Mouse (Mus musculus): ENCODE data around the gene Il5. TPM values are rescaled to one million over a fixed set of nuclear protein-coding genes. Genes with fewer than 3 reads are reported as not detected.

Il5 gene
- not detected in 2 replicates for polyA plus RNA-seq (2016; fragmentation: Nextera tagmentation; extraction: Ambion mirVana)

DNA sequence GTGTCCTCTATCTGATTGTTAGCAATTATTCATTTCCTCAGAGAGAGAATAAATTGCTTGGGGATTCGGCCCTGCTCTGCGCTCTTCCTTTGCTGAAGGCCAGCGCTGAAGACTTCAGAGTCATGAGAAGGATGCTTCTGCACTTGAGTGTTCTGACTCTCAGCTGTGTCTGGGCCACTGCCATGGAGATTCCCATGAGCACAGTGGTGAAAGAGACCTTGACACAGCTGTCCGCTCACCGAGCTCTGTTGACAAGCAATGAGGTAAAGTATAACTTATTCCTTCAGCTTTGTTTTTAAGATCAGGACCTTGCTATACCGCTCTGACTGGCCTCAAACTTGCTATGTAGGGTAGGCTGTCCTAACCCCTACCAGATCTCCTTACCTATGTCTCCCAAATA, at the start of gene Il5:
Gene Il5 (plus strand): TSS at position 80 of the 400 bp plus-strand sequence.
- Histone ChIP-seq H3K27me3 (no peaks in the 10 kb centered on the region), H3K4me3 (no peak within 1 kb of the TSS), H3K27ac (no peak within 1 kb of the TSS), H3K36me3 (no peaks in the 10 kb centered on the region), H3K4me1 (no peaks in the 10 kb centered on the region), H3K9me3 (replicated peaks) (no peaks in the 10 kb centered on the region), H3K4me2 (replicated peaks) (no peak within 1 kb of the TSS), H3K9ac (no peak within 1 kb of the TSS)
- no peak for ATAC-seq (ENCODE audit: low FRiP score)
- WGBS, result 85% methylated on average over 6 of the region's 6 CpGs

DNA sequence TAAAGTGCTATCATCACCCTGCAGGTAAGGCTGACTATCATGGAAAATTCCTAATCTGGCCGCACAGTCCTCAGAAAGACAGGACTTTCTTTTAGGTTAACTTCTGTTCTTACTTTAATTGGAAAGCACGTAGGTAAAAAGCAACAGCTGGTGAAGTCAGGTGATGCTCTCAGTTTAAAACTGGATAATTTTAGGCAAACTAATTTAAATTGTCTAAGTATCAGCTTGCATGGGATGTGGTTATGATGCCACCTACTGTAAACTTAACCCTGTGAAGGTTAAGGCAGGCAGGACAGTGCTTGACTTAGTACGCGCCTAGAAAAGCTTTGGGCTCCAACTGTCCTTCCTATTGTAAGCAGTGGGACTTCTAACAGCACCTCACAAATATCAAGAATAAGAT, 49.2 kb upstream of the Il5 start:
- no peaks in the 10 kb centered on the region for H3K9me3 ChIP-seq (replicated peaks)
- H3K4me2 ChIP-seq (replicated peaks), result no peak overlapping the region
- no peak overlapping the region for H3K9ac ChIP-seq
- peaks cover 28% of the 10 kb centered on the region for H3K36me3 ChIP-seq
- H3K27me3 ChIP-seq, result no peaks in the 10 kb centered on the region
- H3K27ac ChIP-seq, result no peak overlapping the region
- 95% methylated on average over 4 of the region's 4 CpGs for WGBS
- H3K4me1 ChIP-seq, result no peaks in the 10 kb centered on the region
- no peak overlapping the region for H3K4me3 ChIP-seq
- ATAC-seq (ENCODE audit: low FRiP score), result no peak

DNA sequence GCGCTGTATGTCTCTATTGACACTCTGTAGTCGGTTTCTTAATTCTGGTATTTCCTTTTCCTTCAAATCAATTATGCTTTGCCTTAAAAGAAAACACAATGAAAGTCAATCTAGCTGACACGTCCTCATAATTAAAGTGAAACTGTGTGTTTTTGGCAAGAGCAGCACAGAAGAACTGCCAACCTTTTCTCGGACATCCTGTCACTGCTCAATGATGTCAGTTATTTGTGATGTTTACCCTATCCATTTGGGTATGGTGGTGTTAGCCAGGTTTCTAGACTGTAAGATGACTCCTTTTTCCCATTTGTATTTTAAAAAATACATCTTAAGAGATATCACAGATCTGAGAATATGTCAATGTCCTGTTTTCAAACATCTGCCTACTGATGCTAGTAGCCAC, 40.5 kb upstream of the Il5 start:
- Histone ChIP-seq H3K27me3 (no peaks in the 10 kb centered on the region), H3K4me2 (replicated peaks) (no peak overlapping the region), H3K9me3 (replicated peaks) (no peaks in the 10 kb centered on the region), H3K4me1 (no peaks in the 10 kb centered on the region), H3K27ac (no peak overlapping the region), H3K36me3 (peaks cover 34% of the 10 kb centered on the region), H3K9ac (no peak overlapping the region), H3K4me3 (no peak overlapping the region)
- 90% methylated on average over 4 of the region's 4 CpGs for WGBS
- no peak for ATAC-seq (ENCODE audit: low FRiP score)

DNA sequence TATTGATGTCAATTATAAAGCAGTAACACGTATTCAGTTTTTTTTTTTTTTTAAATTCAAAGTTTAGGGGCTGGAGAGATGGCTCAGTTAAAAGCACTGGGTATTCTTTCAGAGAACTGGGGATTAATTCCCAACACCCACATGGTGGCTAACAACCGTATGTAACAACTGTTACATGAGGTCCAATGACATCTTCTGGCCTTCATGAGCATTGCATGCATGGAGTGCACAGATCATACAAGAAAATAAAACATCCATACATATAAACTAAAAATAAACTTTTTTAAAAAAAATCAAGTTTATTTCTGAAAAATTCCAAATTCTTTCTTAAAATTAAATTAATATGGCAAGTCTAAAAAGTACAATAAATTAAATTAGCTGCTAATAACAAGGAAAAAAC, 38.9 kb upstream of the Il5 start:
- Histone ChIP-seq H3K27me3 (no peaks in the 10 kb centered on the region), H3K4me3 (no peak overlapping the region), H3K9ac (no peak overlapping the region), H3K4me1 (no peaks in the 10 kb centered on the region), H3K27ac (no peak overlapping the region), H3K4me2 (replicated peaks) (no peak overlapping the region), H3K36me3 (peaks cover 34% of the 10 kb centered on the region), H3K9me3 (replicated peaks) (no peaks in the 10 kb centered on the region)
- 91% methylated on average over 2 of the region's 2 CpGs for WGBS
- ATAC-seq (ENCODE audit: low FRiP score), result no peak

DNA sequence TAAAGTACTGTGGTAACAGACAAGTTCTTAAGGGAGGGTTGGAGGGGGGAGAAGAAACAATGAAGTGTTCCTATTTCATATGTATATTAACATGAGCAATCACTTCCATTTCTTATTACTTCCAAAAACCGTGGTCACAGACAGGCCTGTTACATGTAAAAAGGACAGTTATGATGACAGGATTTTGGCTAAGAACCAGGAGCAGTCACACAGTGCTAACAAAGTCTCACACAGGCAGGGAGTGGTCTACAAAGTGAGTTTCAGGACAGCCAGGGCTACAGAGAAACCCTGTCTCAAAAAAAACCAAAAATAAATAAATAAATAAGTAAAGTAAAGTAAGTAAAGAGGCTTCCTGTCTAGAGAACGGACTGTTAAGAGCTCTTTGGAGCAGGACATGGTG, 38.4 kb upstream of the Il5 start:
- WGBS, result 90% methylated on average over 2 of the region's 2 CpGs
- H3K27ac ChIP-seq, result no peak overlapping the region
- H3K9ac ChIP-seq, result no peak overlapping the region
- H3K36me3 ChIP-seq, result peaks cover 34% of the 10 kb centered on the region
- no peaks in the 10 kb centered on the region for H3K4me1 ChIP-seq
- no peaks in the 10 kb centered on the region for H3K27me3 ChIP-seq
- no peak overlapping the region for H3K4me3 ChIP-seq
- no peak overlapping the region for H3K4me2 ChIP-seq (replicated peaks)
- no peaks in the 10 kb centered on the region for H3K9me3 ChIP-seq (replicated peaks)
- ATAC-seq (ENCODE audit: low FRiP score), result no peak

DNA sequence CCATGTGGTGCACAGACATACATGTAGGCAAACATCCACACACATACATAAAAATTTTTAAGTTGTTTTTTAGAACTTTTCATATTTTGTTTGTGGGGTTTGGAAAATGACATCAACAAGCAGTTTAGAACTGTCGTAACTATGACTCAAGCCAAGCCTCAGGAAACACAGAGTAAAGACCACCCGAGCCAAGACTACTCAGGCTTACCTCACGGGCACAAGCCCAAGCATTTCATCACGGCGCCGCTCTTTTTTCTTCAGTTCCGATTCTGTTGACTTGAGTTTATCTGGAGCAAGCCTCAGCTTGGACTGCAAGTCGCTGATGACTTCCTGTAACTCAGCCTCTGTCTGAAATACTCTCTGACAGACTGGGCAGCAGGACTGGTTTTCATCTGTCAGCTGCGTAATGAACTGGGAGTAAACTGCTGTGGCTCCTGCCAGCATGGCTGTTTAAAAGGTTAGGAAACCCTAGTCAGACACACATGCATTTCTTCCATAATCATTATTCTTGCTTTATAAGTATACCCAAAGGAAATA, 37.5 kb upstream of the Il5 start:
- Histone ChIP-seq H3K36me3 (peaks cover 34% of the 10 kb centered on the region), H3K4me2 (replicated peaks) (no peak overlapping the region)

DNA sequence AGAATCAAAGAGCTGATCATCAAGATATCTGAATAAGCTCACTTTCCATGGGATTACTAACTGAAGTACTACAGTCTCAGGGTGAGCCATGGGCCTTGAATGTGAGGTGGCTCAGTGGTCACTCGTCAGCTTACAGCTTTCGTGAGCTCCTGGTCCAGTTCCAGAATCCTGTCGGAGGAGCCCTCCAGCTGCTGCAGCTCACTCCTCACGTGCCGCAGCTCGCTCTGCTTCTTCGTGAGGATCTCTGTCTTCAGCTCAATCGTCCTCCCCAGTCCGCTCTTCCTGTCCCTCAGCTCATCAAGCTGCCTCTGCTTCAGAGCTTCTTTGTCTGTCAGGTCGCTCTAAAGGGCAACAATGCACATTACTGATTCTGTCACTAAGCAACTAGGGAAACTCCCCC, 28.6 kb upstream of the Il5 start:
- 40% methylated on average over 10 of the region's 10 CpGs for WGBS
- Histone ChIP-seq H3K4me1 (peaks cover 4% of the 10 kb centered on the region; the same call in 1 of the 2 replicates), H3K9me3 (replicated peaks) (no peaks in the 10 kb centered on the region), H3K4me2 (replicated peaks) (peak overlapping the region; percentile 30; the same call in 1 of the 2 replicates), H3K27ac (no peak overlapping the region), H3K27me3 (no peaks in the 10 kb centered on the region), H3K4me3 (no peak overlapping the region), H3K9ac (no peak overlapping the region), H3K36me3 (peaks cover 13% of the 10 kb centered on the region; the same call in 1 of the 2 replicates)
- no peak for ATAC-seq (ENCODE audit: low FRiP score)

More for the DNA sequence above, 37.5 kb upstream of the Il5 start:
- Histone ChIP-seq H3K27me3 (no peaks in the 10 kb centered on the region), H3K9ac (no peak overlapping the region), H3K27ac (no peak overlapping the region), H3K4me3 (no peak overlapping the region), H3K4me1 (no peaks in the 10 kb centered on the region), H3K9me3 (replicated peaks) (no peaks in the 10 kb centered on the region)
- WGBS, result 93% methylated on average over 9 of the region's 9 CpGs
- ATAC-seq (ENCODE audit: low FRiP score), result no peak

DNA sequence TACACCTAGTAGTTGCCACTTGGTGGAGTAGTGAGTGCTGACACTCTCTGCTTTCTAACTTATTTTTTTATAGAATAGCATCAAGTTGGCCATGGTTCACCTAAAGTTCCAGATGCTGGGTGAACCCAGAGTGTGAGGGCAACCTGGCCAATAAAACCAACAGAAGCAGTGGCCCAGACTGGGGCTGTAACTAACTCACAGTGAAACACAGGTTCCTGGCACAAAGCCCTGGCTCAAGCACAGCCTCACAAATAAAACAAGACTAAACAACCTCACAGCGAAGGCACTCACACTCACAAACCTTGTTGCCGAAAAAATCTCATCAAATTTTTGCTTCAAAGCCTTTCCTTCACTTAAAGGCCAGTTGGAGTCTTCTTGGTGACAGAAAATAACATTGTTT, 22.1 kb upstream of the Il5 start:
- Histone ChIP-seq H3K4me1 (no peaks in the 10 kb centered on the region), H3K36me3 (peaks cover 22% of the 10 kb centered on the region), H3K9ac (no peak overlapping the region), H3K4me3 (no peak overlapping the region), H3K27ac (no peak overlapping the region), H3K9me3 (replicated peaks) (no peaks in the 10 kb centered on the region), H3K27me3 (no peaks in the 10 kb centered on the region), H3K4me2 (replicated peaks) (no peak overlapping the region)
- ATAC-seq (ENCODE audit: low FRiP score), result no peak
- WGBS, result 90% methylated on average over 2 of the region's 2 CpGs

DNA sequence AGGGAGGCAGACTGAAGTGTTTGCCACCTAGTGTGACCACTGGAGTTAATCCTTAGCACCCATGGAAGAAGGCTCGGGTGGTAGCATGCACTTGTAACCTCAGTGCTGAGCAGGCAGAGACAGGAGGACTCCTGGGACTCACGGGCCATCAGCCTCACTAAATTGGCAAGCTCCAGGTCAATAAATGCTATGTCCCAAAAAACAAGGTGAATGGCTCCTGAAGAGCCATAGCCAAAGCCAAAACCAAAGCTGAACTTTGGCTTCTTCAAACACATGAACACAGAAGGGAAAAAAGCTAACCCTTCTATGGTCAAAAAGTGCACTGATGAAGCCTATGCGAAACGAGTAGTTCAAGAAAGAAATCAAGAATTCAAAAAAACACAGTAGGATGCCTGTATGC, 21.2 kb upstream of the Il5 start:
- no peak overlapping the region for H3K9ac ChIP-seq
- H3K9me3 ChIP-seq (replicated peaks), result no peaks in the 10 kb centered on the region
- no peak overlapping the region for H3K27ac ChIP-seq
- no peaks in the 10 kb centered on the region for H3K4me1 ChIP-seq
- 89% methylated on average over 4 of the region's 4 CpGs for WGBS
- H3K4me3 ChIP-seq, result no peak overlapping the region
- no peak for ATAC-seq (ENCODE audit: low FRiP score)
- no peak overlapping the region for H3K4me2 ChIP-seq (replicated peaks)
- no peaks in the 10 kb centered on the region for H3K27me3 ChIP-seq
- H3K36me3 ChIP-seq, result peaks cover 22% of the 10 kb centered on the region

DNA sequence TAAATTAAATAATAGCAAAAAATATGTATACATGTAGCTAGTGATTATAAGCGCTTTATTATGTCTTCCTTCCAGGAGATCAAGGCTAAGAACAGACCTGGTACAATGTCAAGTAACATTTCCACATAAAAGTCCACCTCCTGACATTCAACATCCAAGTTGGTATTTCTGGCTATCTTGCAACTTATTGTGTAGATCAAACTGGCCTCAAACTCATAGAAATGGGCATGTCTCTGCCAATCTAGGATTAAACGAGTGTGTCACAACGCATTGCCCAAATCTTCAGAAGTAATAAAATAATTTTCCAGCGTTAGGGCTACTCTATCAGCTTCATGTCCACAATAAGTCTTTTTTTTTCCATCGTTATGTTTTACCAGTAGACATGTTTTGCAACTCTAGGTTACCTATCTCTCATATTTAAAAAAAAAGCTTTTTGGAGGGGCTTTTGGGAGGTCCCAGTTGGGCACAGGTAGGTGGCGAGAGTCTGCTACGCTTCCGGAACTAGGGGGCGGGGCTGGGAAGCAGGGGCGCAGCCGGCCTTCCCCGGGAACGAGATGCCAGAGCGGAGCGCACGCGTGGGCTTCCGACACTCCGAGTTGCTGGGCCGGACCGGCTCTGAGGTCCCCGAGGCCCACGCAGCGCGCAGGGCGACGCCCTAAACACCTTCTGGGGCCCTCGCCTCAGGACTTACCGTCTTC, 14.2 kb upstream of the Il5 start:
- Histone ChIP-seq H3K27me3 (no peaks in the 10 kb centered on the region), H3K36me3 (peaks cover 2% of the 10 kb centered on the region), H3K27ac (peak overlapping the region; percentile 73), H3K9ac (peak overlapping the region; percentile 71), H3K4me3 (peak overlapping the region; percentile 65), H3K4me2 (replicated peaks) (peak overlapping the region; percentile 98), H3K4me1 (peaks cover 6% of the 10 kb centered on the region; the same call in 1 of the 2 replicates), H3K9me3 (replicated peaks) (no peaks in the 10 kb centered on the region)
- ATAC-seq (ENCODE audit: low FRiP score), result peak; percentile 48; the same call in 1 of the 2 replicates
- 7% methylated on average over 29 of the region's 29 CpGs for WGBS

DNA sequence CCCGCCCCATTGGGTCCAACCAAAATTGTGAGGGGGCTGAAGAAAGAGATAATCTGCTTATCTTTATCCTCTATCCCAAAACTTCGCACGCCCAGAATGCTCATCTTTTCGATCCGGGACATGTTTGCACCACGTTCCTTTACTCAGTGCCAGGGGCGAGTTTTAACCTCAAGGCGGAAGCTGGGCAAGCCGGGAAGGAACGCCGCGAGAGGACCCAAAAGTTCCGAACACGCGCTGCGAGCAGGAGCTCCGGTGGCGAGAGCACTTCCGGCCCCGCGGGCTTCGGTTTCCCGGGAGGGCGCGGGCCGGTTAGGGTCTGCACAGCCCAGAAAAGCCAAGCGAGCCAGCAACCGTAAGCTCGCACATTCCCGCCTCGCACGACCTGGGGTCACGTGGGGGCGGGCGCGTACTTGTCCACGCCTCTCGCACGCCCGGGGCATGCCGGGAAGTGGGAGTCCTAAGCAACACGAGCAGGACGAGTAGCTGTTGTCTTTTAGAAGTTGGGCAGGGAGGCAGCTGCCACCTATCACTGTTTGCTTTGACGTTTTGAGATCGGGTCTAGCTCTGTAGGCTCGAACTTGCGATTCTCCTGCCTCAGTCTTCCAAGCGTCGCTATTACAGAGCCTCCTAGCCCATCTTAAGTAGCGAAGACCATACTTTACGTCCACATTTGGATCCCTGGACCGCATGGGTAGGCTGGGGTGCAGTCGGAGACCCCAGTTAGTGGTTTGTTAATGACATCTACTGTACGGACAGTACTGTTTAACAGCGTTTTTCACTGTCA, 13.5 kb upstream of the Il5 start, which contains the start of gene Rad50:
Gene Rad50 (minus strand): TSS at position 386 of the 784 bp plus-strand sequence.
- Histone ChIP-seq H3K36me3 (no peaks in the 10 kb centered on the region), H3K27ac (peak within 1 kb of the TSS; percentile 73), H3K27me3 (no peaks in the 10 kb centered on the region), H3K9ac (peak within 1 kb of the TSS; percentile 71), H3K4me1 (peaks cover 6% of the 10 kb centered on the region; the same call in 1 of the 2 replicates), H3K4me3 (peak within 1 kb of the TSS; percentile 65), H3K9me3 (replicated peaks) (no peaks in the 10 kb centered on the region), H3K4me2 (replicated peaks) (peak within 1 kb of the TSS; percentile 98)
- WGBS, result 5% methylated on average over 55 of the region's 55 CpGs
- peak; percentile 92 for ATAC-seq (ENCODE audit: low FRiP score)

DNA sequence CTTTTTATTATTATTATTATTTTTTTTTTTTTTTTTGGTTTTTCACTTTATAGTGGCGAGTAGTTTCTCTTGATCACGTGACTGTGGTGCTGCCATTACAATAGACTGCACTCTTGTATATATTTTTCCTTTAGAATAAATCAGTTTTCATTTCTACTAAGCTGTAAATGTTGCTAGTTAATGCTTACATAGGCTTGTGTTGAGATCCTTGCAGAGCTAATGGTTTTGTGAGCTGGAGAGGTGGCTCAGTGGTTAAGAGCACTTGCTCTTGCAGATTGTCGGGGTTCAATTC, 12.9 kb upstream of the Il5 start:
- 87% methylated on average over 3 of the region's 3 CpGs for WGBS
- ATAC-seq (ENCODE audit: low FRiP score), result no peak
- Histone ChIP-seq H3K4me2 (replicated peaks) (peak overlapping the region; percentile 98), H3K4me3 (peak overlapping the region; percentile 65), H3K27me3 (no peaks in the 10 kb centered on the region), H3K9ac (no peak overlapping the region; the same call in 1 of the 2 replicates), H3K9me3 (replicated peaks) (no peaks in the 10 kb centered on the region), H3K27ac (no peak overlapping the region), H3K36me3 (no peaks in the 10 kb centered on the region), H3K4me1 (peaks cover 6% of the 10 kb centered on the region; the same call in 1 of the 2 replicates)
